Mouse (Mus musculus) lung, embryonic 14.5 days (tissue): ENCODE results near the gene Gm37240. TPM values are rescaled to one million over a fixed set of nuclear protein-coding genes. Genes with fewer than 3 reads are reported as not detected.
A peak's percentile ranks its signal among the peaks of the same experiment; 100 is the strongest.

Experiments
- ATAC-seq: fragments of 200-750 bp; cut with Nextera tagmentation; 2 replicates; pipeline ENCODE4 v1.8.0; 2017; ENCODE audit warnings: mild to moderate bottlenecking, moderate TSS enrichment, moderate library complexity; ENCODE audit not compliant: insufficient read depth
- DNase-seq: peaks from one replicate; pipeline ENCODE4 v3.0.0-alpha.2; 2015
- H3K27ac ChIP-seq: fragments of 300-500 bp; sonication (generic); 2 replicates; pipeline ENCODE4 v1.5.1; 2014; ENCODE audit warnings: low read depth, mild to moderate bottlenecking, moderate library complexity
- H3K27me3 ChIP-seq: fragments of 300-500 bp; sonication (generic); 2 replicates; pipeline ENCODE4 v1.6.1; 2014; ENCODE audit warnings: low read length, control low read depth; ENCODE audit not compliant: insufficient read depth
- H3K36me3 ChIP-seq: fragments of 300-500 bp; sonication (generic); 2 replicates; pipeline ENCODE4 v1.6.1; 2014; ENCODE audit warnings: control low read depth; ENCODE audit not compliant: insufficient read depth
- H3K4me1 ChIP-seq: fragments of 300-500 bp; sonication (generic); 2 replicates; pipeline ENCODE4 v1.6.1; 2014; ENCODE audit warnings: antibody characterized with exemption, control low read depth; ENCODE audit not compliant: insufficient read depth
- H3K4me2 ChIP-seq: fragments of 300-500 bp; sonication (generic); 2 replicates; pipeline ENCODE4 v1.6.1; 2014; ENCODE audit warnings: mild to moderate bottlenecking
- H3K4me3 ChIP-seq: fragments of 300-500 bp; sonication (generic); 2 replicates; pipeline ENCODE4 v1.5.1; 2014; ENCODE audit warnings: low read depth, low read length
- H3K9ac ChIP-seq: fragments of 300-500 bp; sonication (generic); 2 replicates; pipeline ENCODE4 v1.6.1; 2014
- H3K9me3 ChIP-seq: fragments of 300-500 bp; sonication (generic); 2 replicates; pipeline ENCODE4 v1.6.1; 2016; ENCODE audit warnings: low read depth, low read length, control low read depth
- CTCF ChIP-seq: IDR thresholded peaks from 2 replicates; pipeline ENCODE4 v1.5.1; 2016; ENCODE audit warnings: antibody characterized with exemption, low read depth
- WGBS: fragments of 180-500 bp; shearing (Covaris S2); extraction: QIAGEN DNeasy Blood & Tissue Kit; methylation state at CpG from one replicate; pipeline ENCODE4 v1.1.7; 2014; 5-methylcytosine and 5-hydroxymethylcytosine counted together
- polyA plus RNA-seq: library from polyadenylated mRNA; unstranded; fragments of >200 nt; fragmentation: Nextera tagmentation; extraction: Ambion mirVana; gene quantifications from 2 replicates; pipeline ENCODE4 v1.2.1, GENCODE M21; 2014

Gene Gm37240
- polyA plus RNA-seq, 1 experiment from 2014 or later, result 4.5 TPM

- WGBS, result 85% methylated on average over 9 of the region's 9 CpGs
- Histone ChIP-seq H3K27ac (no peak overlapping the region), H3K27me3 (no peaks in the 10 kb centered on the region), H3K9ac (no peak overlapping the region), H3K4me2 (no peak overlapping the region), H3K4me3 (no peak overlapping the region), H3K36me3 (no peaks in the 10 kb centered on the region), H3K9me3 (no peaks in the 10 kb centered on the region), H3K4me1 (no peaks in the 10 kb centered on the region)
- no peak for DNase-seq
- no peak for TF ChIP-seq CTCF
- ATAC-seq, result no peak
These were observed 592.1 kb downstream of the Gm37240 start for GRCm38 (mm10) chr3:85295229-85295628.

DNA sequence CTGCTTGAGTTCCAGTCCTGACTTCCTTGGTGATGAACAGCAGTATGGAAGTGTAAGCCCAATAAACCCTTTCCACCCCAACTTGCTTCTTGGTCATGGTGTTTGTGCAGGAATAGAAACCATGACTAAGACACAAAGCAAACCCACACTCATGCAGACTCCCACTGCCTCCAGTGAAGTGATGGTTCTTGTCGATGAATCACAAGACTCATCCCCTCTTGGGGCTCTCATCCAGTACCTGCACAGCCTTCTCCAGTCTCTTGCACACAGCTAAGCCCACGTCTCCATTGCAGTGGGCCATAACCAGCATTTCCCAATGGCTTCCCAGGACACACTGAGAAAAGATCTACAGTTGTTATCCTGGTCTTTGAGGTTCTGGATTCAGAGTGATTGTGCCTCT lies 599.7 kb downstream of the Gm37240 start:
- Histone ChIP-seq H3K4me3 (no peak overlapping the region), H3K4me2 (no peak overlapping the region), H3K4me1 (no peaks in the 10 kb centered on the region), H3K27me3 (no peaks in the 10 kb centered on the region), H3K27ac (no peak overlapping the region), H3K9ac (no peak overlapping the region), H3K9me3 (no peaks in the 10 kb centered on the region), H3K36me3 (no peaks in the 10 kb centered on the region)
- WGBS, result 59% methylated on average over 2 of the region's 2 CpGs
- DNase-seq (no peak), ATAC-seq (no peak)
- TF ChIP-seq CTCF, result no peak

DNA sequence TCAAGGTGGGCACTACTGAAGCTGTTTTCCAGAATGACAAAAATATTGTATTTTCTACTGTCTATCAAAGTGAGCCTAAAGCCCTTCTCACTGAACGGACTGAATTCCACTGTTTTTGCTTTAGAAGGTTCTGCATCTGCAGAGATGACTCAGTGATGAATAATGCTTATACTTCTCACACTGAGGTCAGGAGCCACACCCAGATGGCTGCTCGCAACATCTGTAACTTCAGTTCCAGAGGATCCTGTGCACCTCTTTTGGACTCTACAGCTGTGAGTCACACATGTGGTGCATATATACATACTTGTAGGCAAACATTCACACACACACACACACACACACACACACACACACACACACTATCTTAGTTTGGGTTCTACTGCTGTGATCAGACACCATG lies 602.8 kb downstream of the Gm37240 start:
- no peaks in the 10 kb centered on the region for H3K27me3 ChIP-seq
- no peaks in the 10 kb centered on the region for H3K9me3 ChIP-seq
- no peak overlapping the region for H3K4me3 ChIP-seq
- no peak overlapping the region for H3K9ac ChIP-seq
- ATAC-seq, result no peak
- H3K4me2 ChIP-seq, result no peak overlapping the region
- DNase-seq, result no peak
- H3K27ac ChIP-seq, result no peak overlapping the region
- WGBS, result 54% methylated on average over 2 of the region's 2 CpGs
- H3K36me3 ChIP-seq, result no peaks in the 10 kb centered on the region
- H3K4me1 ChIP-seq, result no peaks in the 10 kb centered on the region
- no peak for TF ChIP-seq CTCF

GRCm38 (mm10) chr3:85282816-85283215 lies 604.5 kb downstream of the Gm37240 start:
- Histone ChIP-seq H3K27ac (no peak overlapping the region), H3K9me3 (no peaks in the 10 kb centered on the region), H3K36me3 (no peaks in the 10 kb centered on the region), H3K4me1 (no peaks in the 10 kb centered on the region), H3K9ac (no peak overlapping the region), H3K4me2 (no peak overlapping the region), H3K27me3 (no peaks in the 10 kb centered on the region), H3K4me3 (no peak overlapping the region)
- no peak for ATAC-seq
- 77% methylated on average over 5 of the region's 5 CpGs for WGBS
- TF ChIP-seq CTCF, result no peak
- DNase-seq, result no peak

DNA sequence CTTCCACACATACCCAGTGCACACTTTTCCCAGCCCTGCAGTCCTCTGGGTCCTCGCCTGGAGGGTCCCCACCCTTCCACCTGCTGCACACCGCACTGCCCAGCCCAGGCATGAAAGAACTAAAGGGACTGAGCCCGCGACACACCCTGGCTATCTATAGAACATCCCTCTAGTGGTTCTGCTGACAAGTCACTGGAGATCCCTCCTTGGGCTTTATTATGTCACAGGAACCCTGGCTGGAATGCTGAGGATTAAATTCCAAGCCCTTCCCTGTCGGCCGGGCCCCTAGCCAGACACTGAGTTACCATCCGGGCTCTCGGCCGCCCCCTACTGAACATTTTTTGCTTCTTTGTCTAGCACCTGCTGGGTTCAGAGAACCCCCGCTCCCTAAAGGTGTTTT lies 612.2 kb downstream of the Gm37240 start:
- no peak for ATAC-seq
- 38% methylated on average over 10 of the region's 10 CpGs for WGBS

GRCm38 (mm10) chr3:85271491-85271890 lies 615.8 kb downstream of the Gm37240 start:
- no peak for ATAC-seq

More for the DNA sequence above, 612.2 kb downstream of the Gm37240 start:
- Histone ChIP-seq H3K4me3 (no peak overlapping the region), H3K9me3 (no peaks in the 10 kb centered on the region), H3K9ac (no peak overlapping the region), H3K4me2 (no peak overlapping the region), H3K36me3 (no peaks in the 10 kb centered on the region), H3K27me3 (no peaks in the 10 kb centered on the region), H3K27ac (no peak overlapping the region), H3K4me1 (no peaks in the 10 kb centered on the region)
- peak; percentile 41 for TF ChIP-seq CTCF
- peak; percentile 62 for DNase-seq

GRCm38 (mm10) chr3:85264963-85265362 lies 622.4 kb downstream of the Gm37240 start:
- Histone ChIP-seq H3K27ac (no peak overlapping the region), H3K9me3 (no peaks in the 10 kb centered on the region), H3K4me1 (no peaks in the 10 kb centered on the region), H3K4me2 (no peak overlapping the region), H3K9ac (no peak overlapping the region), H3K4me3 (no peak overlapping the region), H3K36me3 (no peaks in the 10 kb centered on the region), H3K27me3 (no peaks in the 10 kb centered on the region)
- TF ChIP-seq CTCF, result no peak
- ATAC-seq (no peak), DNase-seq (no peak)
- WGBS, result 76% methylated on average over 2 of the region's 2 CpGs

More at GRCm38 (mm10) chr3:85271491-85271890, 615.8 kb downstream of the Gm37240 start:
- no peak overlapping the region for H3K27ac ChIP-seq
- H3K9me3 ChIP-seq, result no peaks in the 10 kb centered on the region
- peak; percentile 10 for DNase-seq
- H3K36me3 ChIP-seq, result no peaks in the 10 kb centered on the region
- 69% methylated on average over 2 of the region's 2 CpGs for WGBS
- H3K9ac ChIP-seq, result no peak overlapping the region
- no peaks in the 10 kb centered on the region for H3K27me3 ChIP-seq
- no peak for TF ChIP-seq CTCF
- no peak overlapping the region for H3K4me2 ChIP-seq
- no peak overlapping the region for H3K4me3 ChIP-seq
- no peaks in the 10 kb centered on the region for H3K4me1 ChIP-seq

- Histone ChIP-seq H3K4me1 (no peaks in the 10 kb centered on the region), H3K4me3 (no peak overlapping the region), H3K9ac (no peak overlapping the region), H3K27ac (no peak overlapping the region), H3K4me2 (no peak overlapping the region), H3K27me3 (no peaks in the 10 kb centered on the region), H3K9me3 (no peaks in the 10 kb centered on the region), H3K36me3 (no peaks in the 10 kb centered on the region)
- 52% methylated on average over 6 of the region's 6 CpGs for WGBS
- ATAC-seq, result no peak
- DNase-seq, result no peak
- TF ChIP-seq CTCF, result no peak
These were observed 622.8 kb downstream of the Gm37240 start for GRCm38 (mm10) chr3:85264546-85264945.
